Mouse (Mus musculus) testis, postnatal 10 days (tissue): ENCODE results near the gene Snd1.

ENCODE experiments used
- DNase-seq: peaks from one replicate; pipeline ENCODE4 v3.0.0; 2021; ENCODE audit warnings: low spot score

Snd1 gene

GRCm38 (mm10) chr6:28978881-28979280 lies 503.9 kb downstream of the Snd1 start:
- no peak for DNase-seq

- no peak for DNase-seq
Observed at GRCm38 (mm10) chr6:28979586-28979985, 504.6 kb downstream of the Snd1 start.

- no peak for DNase-seq
Observed at GRCm38 (mm10) chr6:28980219-28980618, 505.3 kb downstream of the Snd1 start.

- no peak for DNase-seq
Observed at GRCm38 (mm10) chr6:28980750-28981584, 506.0 kb downstream of the Snd1 start.

- no peak for DNase-seq
Observed at GRCm38 (mm10) chr6:28981585-28981948, 506.6 kb downstream of the Snd1 start.

- DNase-seq: peak; percentile 90
Observed at GRCm38 (mm10) chr6:28981966-28982701, 507.2 kb downstream of the Snd1 start.

GRCm38 (mm10) chr6:28982817-28983216 lies 507.9 kb downstream of the Snd1 start:
- DNase-seq: no peak
